Mouse (Mus musculus) cortical plate, adult 2 months (tissue): ENCODE measurements around the gene Cflar. TPM values are rescaled to one million over a fixed set of nuclear protein-coding genes. Genes with fewer than 3 reads are reported as not detected.
"Not testable (repeated sequence)": the region's sequence is repeated elsewhere in the genome, so short reads cannot be mapped to it uniquely, and the experiment has no call there.

Experiments used
- H3K27ac ChIP-seq: fragments of 200-500 bp; 2 replicates; pipeline ENCODE4 v1.5.1; 2012; ENCODE audit warnings: low read length, control low read depth, inconsistent platforms; ENCODE audit not compliant: insufficient read depth
- H3K4me1 ChIP-seq: fragments of 200-500 bp; 2 replicates; pipeline ENCODE4 v1.6.1; 2011; ENCODE audit warnings: low read length; ENCODE audit not compliant: control insufficient read depth, insufficient read depth
- H3K4me3 ChIP-seq: fragments of 200-500 bp; 2 replicates; pipeline ENCODE4 v1.5.1; 2011; ENCODE audit warnings: mild to moderate bottlenecking, low read length, control low read depth; ENCODE audit not compliant: insufficient read depth
- CTCF ChIP-seq: fragments of 200-500 bp; IDR thresholded peaks from 2 replicates; pipeline ENCODE4 v1.5.1; 2011; ENCODE audit warnings: mild to moderate bottlenecking, control low read depth, low read length; ENCODE audit not compliant: insufficient read depth; ENCODE audit errors: extremely low read depth
- POLR2A ChIP-seq: fragments of 200-500 bp; IDR thresholded peaks from 2 replicates; pipeline ENCODE4 v1.6.1; 2011; ENCODE audit warnings: mild to moderate bottlenecking, low read length, control low read depth; ENCODE audit not compliant: insufficient read depth; ENCODE audit errors: extremely low read depth
- polyA plus RNA-seq: library from polyadenylated mRNA; depleted of rRNA; stranded (reverse); fragments of >200 nt; gene quantifications from 2 replicates; pipeline ENCODE4 v1.2.3, GENCODE M21; 2012

Gene Cflar
- polyA plus RNA-seq, 1 experiment = 13.2 TPM

GRCm38 (mm10) chr1:58777583-58777982 is 66.3 kb downstream of the Cflar start:
- Histone ChIP-seq H3K4me1 (no peaks in the 10 kb centered on the region), H3K4me3 (no peak overlapping the region), H3K27ac (no peak overlapping the region)
- TF ChIP-seq POLR2A (no peak), CTCF (no peak)

GRCm38 (mm10) chr1:58778226-58778625 is 66.9 kb downstream of the Cflar start:
- no peaks in the 10 kb centered on the region for H3K4me1 ChIP-seq
- no peak overlapping the region for H3K27ac ChIP-seq
- no peak overlapping the region for H3K4me3 ChIP-seq
- TF ChIP-seq POLR2A = no peak

- Histone ChIP-seq H3K27ac (no peak overlapping the region), H3K4me3 (no peak overlapping the region), H3K4me1 (no peaks in the 10 kb centered on the region)
- TF ChIP-seq POLR2A = no peak
- TF ChIP-seq CTCF = no peak
These were observed 75.0 kb downstream of the Cflar start for GRCm38 (mm10) chr1:58786276-58786675.

GRCm38 (mm10) chr1:58788410-58788809 is 77.1 kb downstream of the Cflar start:
- H3K4me1 ChIP-seq = no peaks in the 10 kb centered on the region
- TF ChIP-seq CTCF (no peak), POLR2A (no peak)
- H3K27ac ChIP-seq = no peak overlapping the region
- H3K4me3 ChIP-seq = no peak overlapping the region

- Histone ChIP-seq H3K4me3 (no peak overlapping the region), H3K4me1 (no peaks in the 10 kb centered on the region), H3K27ac (no peak overlapping the region)
- TF ChIP-seq POLR2A = no peak
- no peak for TF ChIP-seq CTCF
These were observed 83.4 kb downstream of the Cflar start for GRCm38 (mm10) chr1:58794705-58795104.

- peak within 1 kb of the TSS; percentile 44 for H3K4me3 ChIP-seq
- no peak within 1 kb of the TSS for H3K27ac ChIP-seq
- H3K4me1 ChIP-seq = no peaks in the 10 kb centered on the region
- TF ChIP-seq CTCF (no peak), POLR2A (no peak)
These were observed 84.2 kb downstream of the Cflar start, which contains the start of gene Casp8 for GRCm38 (mm10) chr1:58795291-58796058. Gene Casp8, plus strand, starts transcription at chr1:58795374.

GRCm38 (mm10) chr1:58796059-58796363 is 84.7 kb downstream of the Cflar start:
- H3K4me1 ChIP-seq = no peaks in the 10 kb centered on the region
- peak overlapping the region; percentile 44 for H3K4me3 ChIP-seq
- TF ChIP-seq CTCF = no peak
- TF ChIP-seq POLR2A = no peak
- no peak overlapping the region for H3K27ac ChIP-seq

- TF ChIP-seq CTCF = no peak
- Histone ChIP-seq H3K4me3 (no peak overlapping the region), H3K27ac (no peak overlapping the region), H3K4me1 (no peaks in the 10 kb centered on the region)
These were observed 85.5 kb downstream of the Cflar start for GRCm38 (mm10) chr1:58796853-58797252.

- Histone ChIP-seq H3K4me3 (no peak overlapping the region), H3K4me1 (no peaks in the 10 kb centered on the region), H3K27ac (no peak overlapping the region)
- TF ChIP-seq CTCF (no peak), POLR2A (no peak)
These were observed 86.1 kb downstream of the Cflar start for GRCm38 (mm10) chr1:58797370-58797769.

GRCm38 (mm10) chr1:58798911-58799310 is 87.6 kb downstream of the Cflar start:
- TF ChIP-seq CTCF (no peak), POLR2A (no peak)
- H3K27ac ChIP-seq = no peak overlapping the region
- no peaks in the 10 kb centered on the region for H3K4me1 ChIP-seq
- no peak overlapping the region for H3K4me3 ChIP-seq

GRCm38 (mm10) chr1:58800644-58801043 is 89.3 kb downstream of the Cflar start:
- not testable (repeated sequence) for H3K4me3 ChIP-seq, H3K4me1 ChIP-seq, H3K27ac ChIP-seq
